Mouse (Mus musculus) CH12.LX (cell line): Measurements from ENCODE around the gene Adap1. TPM values are rescaled to one million over a fixed set of nuclear protein-coding genes. Genes with fewer than 3 reads are reported as not detected.

Experiments
- DNase-seq: peaks from one replicate; pipeline ENCODE4 v3.0.0-alpha.2; 2013; ENCODE audit errors: extremely low read depth
- H3K27ac ChIP-seq: 2 replicates; pipeline ENCODE4 v1.5.1; 2012; ENCODE audit warnings: low read depth, mild to moderate bottlenecking, control low read depth, moderate library complexity; ENCODE audit not compliant: insufficient read depth
- H3K27me3 ChIP-seq: replicated peaks from 2 replicates; pipeline ENCODE3; 2012; ENCODE audit warnings: inconsistent platforms
- H3K36me3 ChIP-seq, 2 experiments: replicated peaks in 1 of 2; 2 replicates each; pipeline versions ENCODE3 to v1.6.1; 2012; ENCODE audit warnings: inconsistent platforms in 1 of 2, low read length in 1 of 2, mild to moderate bottlenecking in 1 of 2, mixed read lengths in 1 of 2, moderate library complexity in 1 of 2; ENCODE audit not compliant: control insufficient read depth in 1 of 2, insufficient read depth in 1 of 2
- H3K4me1 ChIP-seq, 2 experiments: 2 replicates each; pipeline ENCODE4 v1.6.1; 2012; ENCODE audit warnings: inconsistent platforms in 1 of 2, moderate library complexity in 1 of 2; ENCODE audit not compliant: insufficient read depth in 2 of 2, control insufficient read depth in 1 of 2
- H3K4me2 ChIP-seq: 2 replicates; pipeline ENCODE4 v1.6.1; 2012; ENCODE audit warnings: low read depth, mild to moderate bottlenecking, control low read depth; ENCODE audit not compliant: poor library complexity, insufficient read depth, severe bottlenecking
- H3K4me3 ChIP-seq, 3 experiments: fragments of 150-350 bp in 1 of 3; sonication (generic) in 1 of 3; replicated peaks in 1 of 3; 2 replicates each; pipeline versions ENCODE3 to v1.5.1; 2011 to 2012; ENCODE audit warnings: low read depth in 2 of 3, low read length in 2 of 3, mild to moderate bottlenecking in 2 of 3, moderate library complexity in 2 of 3, control low read depth in 1 of 3, improper control_type of control experiment in 1 of 3, inconsistent platforms in 1 of 3, mixed read lengths in 1 of 3; ENCODE audit not compliant: poor library complexity in 1 of 3
- H3K79me2 ChIP-seq: replicated peaks from 2 replicates; pipeline ENCODE4 v1.6.1; 2012; ENCODE audit warnings: mild to moderate bottlenecking, moderate library complexity; ENCODE audit not compliant: control insufficient read depth, poor library complexity, insufficient read depth, severe bottlenecking; ENCODE audit errors: extremely low read depth
- H3K9ac ChIP-seq: 2 replicates; pipeline ENCODE4 v1.6.1; 2012; ENCODE audit warnings: low read depth, mild to moderate bottlenecking, control low read depth, moderate library complexity; ENCODE audit not compliant: insufficient read depth
- H3K9me3 ChIP-seq: replicated peaks from 2 replicates; pipeline ENCODE3; 2012; ENCODE audit warnings: low read length, inconsistent platforms, mixed read lengths
- BHLHE40 ChIP-seq: IDR thresholded peaks from 2 replicates; pipeline ENCODE4 v1.6.1; 2011; ENCODE audit warnings: mild to moderate bottlenecking, low read depth, low read length, improper control_type of control experiment
- CHD2 ChIP-seq: IDR thresholded peaks from 2 replicates; pipeline ENCODE4 v1.6.1; 2011; ENCODE audit warnings: low read length, improper control_type of control experiment
- ELF1 ChIP-seq: IDR thresholded peaks from 2 replicates; pipeline ENCODE4 v1.6.1; 2014; ENCODE audit warnings: low read depth, mild to moderate bottlenecking, inconsistent platforms, low read length, improper control_type of control experiment
- ETS1 ChIP-seq: conservative IDR thresholded peaks from 2 replicates; pipeline ENCODE4 v1.6.1; 2012; ENCODE audit warnings: low read depth, mild to moderate bottlenecking, inconsistent platforms, low read length, improper control_type of control experiment, moderate library complexity
- PAX5 ChIP-seq: IDR thresholded peaks from 2 replicates; pipeline ENCODE4 v1.6.1; 2012; ENCODE audit warnings: low read length, inconsistent platforms, mixed read lengths
- RCOR1 ChIP-seq: conservative IDR thresholded peaks from 2 replicates; pipeline ENCODE4 v1.6.1; 2012; ENCODE audit warnings: low read depth, mild to moderate bottlenecking, inconsistent platforms, low read length, improper control_type of control experiment
- ZKSCAN1 ChIP-seq: IDR thresholded peaks from 2 replicates; pipeline ENCODE4 v1.6.1; 2012; ENCODE audit warnings: low read depth, inconsistent platforms, low read length, improper control_type of control experiment, borderline replicate concordance
- ZNF384 ChIP-seq: IDR thresholded peaks from 2 replicates; pipeline ENCODE4 v1.6.1; 2012; ENCODE audit warnings: low read depth, low read length, improper control_type of control experiment, inconsistent platforms
- dilution Hi-C: fragments of 300-500 bp; cut with MboI; formaldehyde crosslinking; loops from 2 replicates; pipeline ENCODE4 v1.14.3; 2020; ENCODE audit warnings: low sequenced_read_pairs; ENCODE audit not compliant: extremely low pct_unique_long_range_greater_than_20kb, extremely low pct_ligation_motif_present
- in situ Hi-C: fragments of 300-500 bp; cut with MboI; formaldehyde crosslinking; loops from 3 replicates; pipeline ENCODE4 v1.14.3; 2019; ENCODE audit warnings: low sequenced_read_pairs, low pct_ligation_motif_present, low pct_unique_long_range_greater_than_20kb, mixed read lengths
- polyA plus RNA-seq: library from polyadenylated mRNA; unstranded; fragments of >175 nt; gene quantifications from 2 replicates; pipeline ENCODE4 v1.2.1, GENCODE M21; 2012; ENCODE audit warnings: low read depth; ENCODE audit not compliant: insufficient read length
- total RNA-seq, 2 experiments: library from RNA; depleted of rRNA; stranded (reverse); fragments of 300-350 nt in 1 of 2; fragments of >200 nt in 1 of 2; gene quantifications; 2 replicates each; pipeline ENCODE4 v1.2.3; 2012 to 2014

Adap1 gene
- total and polyA plus RNA-seq, 3 experiments = 53.9 to 73.2 (median 70.7) TPM

DNA sequence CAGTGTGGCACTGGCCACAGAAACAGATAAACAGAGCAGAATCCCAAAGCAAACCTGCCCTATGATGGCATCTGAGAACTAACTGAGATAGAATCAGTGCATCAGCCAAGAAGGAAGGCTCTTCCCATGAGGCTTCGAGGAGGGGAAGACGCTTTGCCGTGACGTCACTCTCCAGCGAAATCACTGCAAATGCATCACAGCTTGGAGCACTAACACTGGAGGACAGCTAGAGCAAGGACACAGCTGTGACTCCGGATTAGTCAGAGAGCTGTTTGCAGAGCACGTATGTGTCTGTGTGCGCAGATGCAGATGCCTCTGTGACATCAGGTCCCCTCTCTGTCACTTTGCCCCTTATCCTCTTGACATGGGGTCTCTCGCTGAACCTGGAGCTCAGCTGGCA lies 13.6 kb downstream of the Adap1 start:
- Histone ChIP-seq H3K4me3 (no peak overlapping the region), H3K9me3 (peaks cover 14% of the 10 kb centered on the region), H3K4me2 (no peak overlapping the region), H3K27me3 (no peaks in the 10 kb centered on the region), H3K27ac (no peak overlapping the region), H3K4me1 (peaks cover 25 to 63% of the 10 kb centered on the region in 2 experiments), H3K36me3 (peaks cover 33 to 65% of the 10 kb centered on the region in 2 experiments), H3K9ac (no peak overlapping the region), H3K79me2 (peaks cover 77% of the 10 kb centered on the region)
- DNase-seq = no peak
- in situ Hi-C loops (no loop called here), dilution Hi-C loops (no loop called here)
- no peak for TF ChIP-seq PAX5

- in situ Hi-C loops (no loop called here), dilution Hi-C loops (no loop called here)
- H3K4me2 ChIP-seq = no peak overlapping the region
- no peak overlapping the region for H3K9ac ChIP-seq
- DNase-seq = no peak
- peak overlapping the region; percentile 25 for H3K27ac ChIP-seq
- TF ChIP-seq CHD2 (no peak), ELF1 (no peak), ZNF384 (peak; percentile 86), ETS1 (peak; percentile 67)
- no peak overlapping the region for H3K4me3 ChIP-seq
- no peaks in the 10 kb centered on the region for H3K27me3 ChIP-seq
- H3K79me2 ChIP-seq = peaks cover 67% of the 10 kb centered on the region
- H3K36me3 ChIP-seq = peaks cover 38 to 62% of the 10 kb centered on the region in 2 experiments
- peaks cover 23 to 71% of the 10 kb centered on the region in 2 experiments for H3K4me1 ChIP-seq
- H3K9me3 ChIP-seq = peaks cover 16% of the 10 kb centered on the region
These were observed 14.9 kb downstream of the Adap1 start for GRCm38 (mm10) chr5:139310477-139310876.

GRCm38 (mm10) chr5:139309946-139310345 lies 15.5 kb downstream of the Adap1 start:
- no peak overlapping the region for H3K4me3 ChIP-seq
- in situ Hi-C loops = no loop called here
- H3K36me3 ChIP-seq = peaks cover 40 to 64% of the 10 kb centered on the region in 2 experiments
- DNase-seq = no peak
- 0 out of 2 replicates have a peak, but pooled peaks have one; percentile 0 for TF ChIP-seq RCOR1
- TF ChIP-seq BHLHE40 = 0 out of 2 replicates have a peak, but pooled peaks have one; percentile 24
- no peak for TF ChIP-seq ZKSCAN1
- no peak for TF ChIP-seq ZNF384
- 0 out of 2 replicates have a peak, but pooled peaks have one; percentile 19 for TF ChIP-seq ETS1
- TF ChIP-seq, all 38 proteins: peak for 3
- dilution Hi-C loops = no loop called here
- H3K9ac ChIP-seq = no peak overlapping the region
- peaks cover 16% of the 10 kb centered on the region for H3K9me3 ChIP-seq
- peaks cover 21 to 71% of the 10 kb centered on the region in 2 experiments for H3K4me1 ChIP-seq
- H3K79me2 ChIP-seq = peaks cover 62% of the 10 kb centered on the region
- peak overlapping the region; percentile 25 for H3K27ac ChIP-seq
- no peak overlapping the region for H3K4me2 ChIP-seq
- H3K27me3 ChIP-seq = no peaks in the 10 kb centered on the region
